Mouse (Mus musculus) erythroid progenitor cell, adult 5-6 weeks (primary cell): ENCODE results near the gene Nrp2. TPM values are rescaled to one million over a fixed set of nuclear protein-coding genes. Genes with fewer than 3 reads are reported as not detected.

Source experiments
- ATAC-seq: replicated peaks from 2 replicates; pipeline ENCODE4 v1.8.0; 2016; ENCODE audit warnings: moderate number of reproducible peaks, mild to moderate bottlenecking, moderate TSS enrichment, inconsistent platforms; ENCODE audit not compliant: poor library complexity, low FRiP score, severe bottlenecking
- total RNA-seq, 2 experiments: library from RNA; stranded (forward) in 1 of 2; stranded (reverse) in 1 of 2; fragments of 150-400 nt in 1 of 2; fragments of 186-747, 209-891 nt in 1 of 2; gene quantifications; 2 replicates each; pipeline versions ENCODE4 v1.2.3 to v1.2.4; 2015 to 2017; ENCODE audit warnings: low replicate concordance in 2 of 2

Nrp2 gene
- total RNA-seq, 2 experiments from 2014 or later: 1.7 to 2.7 TPM

DNA sequence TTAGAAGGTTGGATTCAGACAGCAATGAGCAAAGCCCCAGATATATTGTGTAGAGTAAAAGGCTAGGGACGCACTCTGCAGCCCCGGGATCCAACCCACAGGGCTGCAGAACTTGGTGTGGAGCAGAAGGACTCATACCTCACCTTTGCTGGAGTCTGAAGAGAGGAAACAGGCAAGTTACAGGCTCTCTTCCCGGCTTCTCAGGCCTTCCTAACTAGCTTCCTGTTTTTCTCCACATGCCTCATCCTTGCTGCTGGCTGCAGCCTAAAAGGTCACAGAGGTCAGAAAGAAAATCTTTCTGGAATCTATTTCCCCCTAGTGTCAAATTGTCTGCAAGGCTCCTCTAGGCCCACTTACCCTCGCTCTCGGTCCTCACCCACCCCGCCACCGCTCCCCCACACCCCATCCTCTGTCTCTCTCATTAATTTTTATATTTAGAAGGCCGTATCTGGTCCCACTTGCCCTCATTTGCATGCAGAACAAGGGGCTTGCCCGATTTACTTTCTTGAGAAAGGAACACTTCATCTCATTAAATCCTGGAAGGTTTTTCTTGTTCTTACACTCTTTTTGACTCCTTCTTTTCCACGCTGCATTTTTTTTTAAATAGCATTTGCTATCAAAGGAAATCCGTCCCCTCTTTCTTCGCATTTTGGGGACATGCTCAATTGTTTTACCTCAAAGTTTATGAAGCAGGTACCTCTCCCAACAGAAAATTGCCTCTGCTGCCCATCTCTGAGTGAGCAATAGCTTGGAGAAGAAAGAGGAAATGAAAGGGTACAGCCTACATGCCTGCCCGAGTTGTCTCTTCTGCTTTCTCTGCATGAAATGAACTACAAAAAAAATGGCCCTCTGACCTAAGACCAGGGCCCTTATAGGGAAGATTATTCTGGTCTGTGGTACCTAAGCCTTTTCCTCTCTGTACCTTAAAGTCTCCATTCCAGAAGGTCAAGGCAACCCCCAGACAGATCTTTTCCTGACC is 17.9 kb downstream of the Nrp2 start:
- ATAC-seq: no peak

DNA sequence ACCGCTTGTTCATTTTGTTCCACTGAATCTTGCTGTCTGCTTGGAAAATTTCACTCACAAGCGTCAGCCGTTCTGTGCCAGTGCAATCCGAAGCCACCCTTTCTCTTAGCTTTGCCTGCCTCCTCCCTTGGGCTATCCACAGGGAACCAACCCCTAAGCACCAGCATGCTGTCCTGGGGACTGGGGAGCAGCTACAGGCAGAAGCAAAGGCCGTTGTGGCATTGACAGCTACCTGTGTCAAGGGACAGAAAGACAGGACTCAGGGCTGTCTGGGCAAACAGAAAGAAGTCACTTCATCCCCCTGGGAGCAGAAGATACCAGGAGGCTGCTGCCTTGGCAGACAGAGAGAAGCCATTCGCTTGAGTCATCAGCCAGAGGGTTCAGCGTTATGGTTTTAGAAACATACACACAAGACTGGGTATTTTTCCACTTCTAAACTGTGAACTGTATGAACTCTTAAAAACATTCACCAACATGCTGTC is 18.7 kb downstream of the Nrp2 start:
- ATAC-seq: no peak

DNA sequence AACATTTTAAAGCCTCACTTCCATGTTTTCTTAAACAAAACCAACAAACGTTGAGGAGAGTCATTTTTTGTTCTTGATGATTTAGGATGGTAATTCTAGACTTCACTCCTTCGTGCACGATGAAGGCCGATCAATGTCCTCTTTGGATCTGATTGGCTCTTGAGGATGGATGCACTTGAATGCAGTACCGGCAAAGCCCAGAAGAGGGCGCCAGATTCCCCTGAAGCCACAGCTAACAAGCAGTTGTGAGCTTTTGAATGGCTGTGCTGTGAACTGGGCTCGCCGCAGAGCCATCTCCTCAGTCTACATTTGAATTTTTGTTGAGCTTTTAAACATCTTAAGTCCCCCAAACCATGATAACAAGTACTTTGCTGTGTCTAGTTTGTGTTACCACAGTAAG is 19.4 kb downstream of the Nrp2 start:
- no peak for ATAC-seq

DNA sequence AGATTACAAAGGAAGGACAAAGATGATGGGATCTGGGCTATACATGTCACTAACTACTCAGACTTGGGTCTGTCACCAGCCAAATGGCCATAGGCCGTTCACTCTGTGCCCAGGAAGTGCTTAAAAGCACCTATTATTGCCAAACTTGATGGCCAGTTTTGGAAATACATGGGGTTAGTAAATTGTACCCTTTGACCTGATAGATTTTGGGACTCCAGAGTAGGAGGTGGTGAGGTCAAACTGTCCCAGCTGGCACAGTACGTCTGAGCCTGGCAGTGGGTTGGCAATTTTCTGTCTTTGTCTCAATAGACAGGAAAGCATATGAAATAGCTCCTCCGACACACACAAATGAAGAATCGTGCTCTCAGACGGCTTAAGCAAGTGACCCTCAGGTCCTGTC is 20.8 kb downstream of the Nrp2 start:
- ATAC-seq: no peak

DNA sequence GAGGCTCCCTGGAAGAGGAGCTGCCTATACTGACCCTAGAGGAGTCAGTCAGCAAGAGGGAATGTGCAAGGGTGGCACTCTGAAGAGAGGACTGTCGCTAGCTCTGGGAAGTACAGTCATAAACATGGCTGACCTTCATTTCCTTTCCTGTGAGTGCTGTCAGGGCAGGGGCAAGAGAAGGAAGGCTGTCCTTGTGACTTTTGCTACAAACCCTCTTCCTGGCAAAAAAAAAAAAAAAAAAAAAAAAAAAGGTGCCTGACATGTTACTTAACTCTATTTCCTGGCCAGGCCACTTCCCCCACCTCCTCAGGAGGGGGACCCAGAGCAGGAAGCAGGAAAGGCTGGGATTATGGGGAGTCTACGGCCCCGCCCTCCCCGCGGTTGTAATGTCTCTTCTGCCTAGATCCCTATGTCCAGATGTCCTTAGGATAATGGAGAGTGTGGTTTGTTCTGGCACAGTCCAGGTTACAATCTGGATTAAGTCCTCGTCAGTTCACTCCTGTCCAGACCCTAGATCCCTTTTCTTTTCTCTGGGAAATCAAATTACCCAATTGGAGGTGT is 21.5 kb downstream of the Nrp2 start:
- ATAC-seq: no peak

DNA sequence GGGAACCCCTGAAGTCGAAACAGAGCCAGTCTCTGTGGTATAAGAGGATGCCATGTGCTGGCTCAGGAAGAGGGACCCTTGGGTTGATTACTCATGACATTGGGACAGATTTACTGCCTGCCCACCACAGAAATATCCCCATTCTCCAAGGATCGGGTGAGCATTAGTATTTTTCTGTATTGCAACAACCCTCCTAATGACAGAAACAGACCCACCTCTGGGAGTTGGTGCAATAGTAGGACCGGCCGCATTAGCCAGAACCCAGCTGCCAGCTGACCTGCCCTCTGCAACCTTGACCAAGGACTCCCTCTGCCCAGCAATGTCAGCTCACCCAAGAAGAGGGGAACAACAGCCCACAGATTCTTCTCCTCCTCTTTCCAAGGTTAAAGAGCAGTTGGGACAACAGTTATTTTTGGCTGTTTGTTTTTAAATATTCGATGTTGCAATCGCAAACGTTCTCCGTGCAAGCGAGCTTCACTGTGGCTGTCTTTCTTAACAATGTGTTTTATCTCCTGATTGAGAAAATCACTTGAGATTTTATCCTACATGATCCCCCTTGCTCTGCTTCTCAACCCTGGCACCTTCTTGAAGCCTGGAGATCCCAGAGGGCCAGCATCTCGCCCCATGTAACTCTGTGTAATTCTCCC is 22.1 kb downstream of the Nrp2 start:
- ATAC-seq: no peak

DNA sequence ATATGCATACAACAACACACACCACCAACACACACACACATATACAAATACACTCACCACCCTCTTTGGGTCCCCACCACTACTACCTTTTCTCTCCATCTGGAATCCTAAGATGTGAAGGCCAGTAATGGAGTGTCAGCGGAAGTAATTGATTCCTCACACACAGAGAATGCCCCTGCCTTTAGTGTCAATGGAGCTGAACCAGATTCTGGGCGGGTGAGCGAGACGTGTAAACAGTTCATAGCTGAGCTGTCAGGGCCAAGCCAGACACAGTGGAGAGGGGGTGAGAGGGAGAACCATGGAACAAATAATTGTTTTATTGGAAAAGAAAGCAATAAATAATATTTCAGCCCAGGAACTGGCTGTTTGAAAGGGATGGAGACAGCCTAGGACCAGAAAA is 24.1 kb downstream of the Nrp2 start:
- no peak for ATAC-seq

DNA sequence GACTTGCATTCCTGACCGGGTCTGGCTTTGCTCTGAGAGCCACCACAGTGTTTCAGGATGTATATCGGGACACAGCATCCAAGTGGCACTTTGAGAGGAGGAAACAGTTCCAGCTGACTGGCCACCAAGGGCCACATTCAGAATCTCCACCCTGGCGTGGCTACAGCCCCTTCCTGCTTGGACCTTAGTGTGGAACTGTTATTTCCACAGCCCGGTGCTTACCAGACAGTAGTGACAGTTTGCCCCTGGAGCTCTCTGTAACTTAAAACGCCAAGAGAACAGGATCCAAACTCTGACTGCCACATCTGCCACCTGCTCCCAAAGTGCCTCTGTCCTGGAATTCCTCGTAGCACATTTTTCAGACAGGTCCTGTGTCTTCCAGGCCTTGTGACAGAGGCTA is 25.3 kb downstream of the Nrp2 start:
- ATAC-seq: no peak

DNA sequence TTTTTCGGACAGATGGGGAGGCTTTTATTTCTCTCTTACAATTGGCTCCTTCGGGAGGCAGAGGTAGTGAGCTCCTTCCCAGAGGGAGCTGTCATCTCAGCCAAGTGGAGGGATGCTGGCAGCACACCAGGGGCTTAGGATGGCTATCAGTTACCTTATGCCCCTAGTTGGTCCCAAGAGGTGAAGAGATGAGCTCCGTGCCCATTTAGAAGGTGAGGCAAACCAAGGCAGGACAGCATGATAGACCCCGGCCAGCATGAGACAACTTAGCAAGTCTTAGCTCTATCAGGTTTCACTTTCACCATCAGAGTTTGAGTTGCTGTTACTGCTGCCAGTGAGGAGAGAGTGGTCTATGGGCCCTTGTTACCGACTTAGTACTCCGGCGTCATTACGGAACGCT is 25.8 kb downstream of the Nrp2 start:
- ATAC-seq: no peak

DNA sequence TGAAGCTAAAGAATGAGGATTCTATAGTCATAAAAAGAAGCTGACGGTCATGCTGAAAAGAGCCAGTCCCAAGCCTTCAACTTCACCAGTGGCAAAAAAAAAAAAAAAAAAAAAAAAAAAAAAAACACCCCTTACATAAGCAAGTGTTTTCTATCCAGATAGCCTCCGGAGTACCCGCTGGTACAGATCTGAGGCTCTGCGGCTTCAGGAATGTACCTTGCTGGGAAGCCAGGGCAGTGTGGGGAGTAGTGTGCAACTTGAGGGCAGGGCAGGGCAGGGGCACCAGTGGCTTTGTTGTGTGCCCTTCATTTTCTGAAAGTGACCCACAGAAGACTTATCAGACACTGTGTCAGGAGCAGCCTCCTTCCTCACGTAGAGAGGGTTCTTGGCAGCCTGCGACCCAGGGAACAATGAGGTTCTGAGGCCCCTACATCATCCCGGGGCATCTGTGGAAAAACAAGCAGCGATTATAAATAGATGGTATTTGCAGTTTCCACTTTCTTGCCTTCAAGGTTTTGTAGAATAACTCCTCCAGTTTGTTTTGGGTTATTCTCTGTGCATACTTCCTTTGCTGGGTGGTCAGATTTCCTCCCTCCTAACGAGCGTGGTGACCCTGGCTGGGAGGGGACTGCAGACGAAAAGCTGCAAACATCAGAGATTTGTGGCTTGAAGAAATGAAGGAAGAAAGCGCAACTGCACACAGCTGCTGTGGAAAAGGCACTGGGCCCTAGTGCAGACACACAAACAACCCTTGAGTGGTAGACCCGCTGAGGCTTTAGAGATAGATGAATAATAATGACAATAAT is 26.5 kb downstream of the Nrp2 start:
- ATAC-seq: no peak

DNA sequence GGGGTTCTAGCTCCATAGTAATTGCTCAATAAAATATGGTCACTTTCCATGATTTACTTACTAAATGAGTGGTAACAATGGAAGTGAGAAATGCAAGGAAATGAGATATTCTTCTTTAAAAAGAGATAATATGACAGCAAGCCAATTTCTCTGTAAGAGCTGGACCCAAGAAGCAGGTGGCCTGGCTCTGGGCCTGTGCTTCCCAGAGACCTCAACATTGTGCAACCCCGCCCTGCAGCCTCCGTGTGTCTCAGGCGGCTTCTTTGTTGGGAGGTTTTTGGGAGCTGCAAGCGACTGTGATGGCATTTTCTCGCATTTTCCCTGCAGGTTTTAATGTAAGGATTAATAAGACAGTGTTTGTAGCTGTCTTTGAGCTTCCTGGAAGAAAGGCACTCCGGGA is 29.0 kb downstream of the Nrp2 start:
- no peak for ATAC-seq

DNA sequence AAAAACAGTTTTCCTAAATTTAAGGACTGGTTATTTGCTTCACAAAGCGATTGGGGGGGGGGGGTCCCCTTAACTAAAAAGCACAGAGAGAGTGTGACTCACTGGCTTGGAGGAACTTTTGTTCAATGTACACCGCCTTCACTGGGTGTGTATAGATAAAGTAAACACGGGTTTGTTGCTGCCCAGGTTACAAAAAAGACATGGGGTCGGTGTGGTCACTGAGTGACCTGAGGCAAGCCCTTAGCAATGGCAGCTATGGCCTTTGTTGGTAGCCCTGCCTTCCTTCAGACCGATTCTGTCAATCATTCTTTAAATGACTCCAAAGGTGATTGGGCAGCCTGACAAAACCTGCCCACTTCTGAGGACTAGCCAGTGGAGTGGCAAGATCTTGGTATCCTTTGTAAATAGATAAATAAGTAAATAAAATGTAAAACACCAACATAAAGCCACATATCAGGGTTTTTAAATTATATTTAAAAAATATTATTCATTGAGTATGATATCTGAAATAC is 31.4 kb downstream of the Nrp2 start:
- ATAC-seq: no peak

DNA sequence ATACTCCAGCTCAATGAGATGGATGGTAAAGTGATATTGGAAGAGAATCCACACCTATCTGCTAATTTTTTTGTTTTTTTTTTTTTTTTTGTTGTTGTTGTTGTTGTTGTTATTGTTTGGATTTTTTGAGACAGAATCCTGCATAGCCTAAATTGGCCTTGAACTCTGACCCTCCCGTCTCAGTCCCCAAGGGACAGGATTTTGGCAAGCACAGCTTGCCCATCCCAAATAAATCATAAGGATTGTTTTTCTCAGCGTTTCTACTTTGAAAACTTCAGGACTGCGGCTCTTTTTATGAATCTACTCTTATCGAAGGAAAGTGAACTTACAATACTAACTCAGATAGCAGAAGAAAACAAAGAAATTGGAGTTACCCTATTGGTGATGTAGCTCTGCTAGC is 31.9 kb downstream of the Nrp2 start:
- no peak for ATAC-seq

DNA sequence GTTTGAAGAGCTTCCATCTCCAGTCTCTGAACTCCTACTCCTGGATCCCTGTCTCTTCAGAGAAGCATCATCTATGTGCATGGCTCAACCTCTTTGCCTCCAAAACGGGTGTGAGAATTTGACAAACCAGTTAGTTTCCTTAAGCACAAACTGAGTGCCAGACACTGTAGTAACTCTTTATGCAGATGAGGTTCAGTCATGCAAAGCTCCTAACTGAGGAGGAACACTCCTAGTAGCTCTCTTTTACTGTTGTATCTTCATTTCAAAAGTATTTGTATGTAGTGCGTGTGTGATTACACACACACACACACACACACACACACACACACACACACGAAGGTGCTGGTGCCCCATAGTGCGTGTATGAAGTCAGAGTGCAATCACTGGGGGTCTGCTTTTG is 32.8 kb downstream of the Nrp2 start:
- ATAC-seq: no peak

DNA sequence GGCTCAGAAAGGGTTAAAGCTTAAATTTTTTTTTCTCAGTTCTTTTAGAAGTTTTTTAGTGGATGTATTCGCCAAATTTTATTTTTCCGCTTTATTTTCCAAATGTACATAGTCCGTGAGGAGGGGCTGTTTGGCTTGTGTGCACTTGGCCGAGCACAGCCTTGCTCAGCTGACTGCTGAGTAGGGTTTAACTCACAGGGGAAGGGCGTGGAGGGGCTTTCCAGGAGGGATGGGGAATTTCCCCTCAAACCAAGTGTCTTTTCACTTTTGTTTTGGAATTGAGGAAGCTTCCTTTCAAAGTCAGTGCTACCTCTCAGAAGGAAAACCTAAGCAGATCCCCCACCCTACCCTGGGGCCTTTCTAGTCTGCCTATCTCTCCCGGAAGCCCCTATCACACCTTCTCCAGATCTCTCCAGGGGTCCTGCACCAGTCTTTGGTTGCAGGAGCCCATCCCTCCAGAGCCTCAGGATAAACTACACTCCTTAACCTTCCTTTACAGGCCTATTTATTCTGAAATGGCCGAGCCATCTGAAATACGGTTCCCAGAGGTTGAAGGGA is 33.4 kb downstream of the Nrp2 start:
- no peak for ATAC-seq

DNA sequence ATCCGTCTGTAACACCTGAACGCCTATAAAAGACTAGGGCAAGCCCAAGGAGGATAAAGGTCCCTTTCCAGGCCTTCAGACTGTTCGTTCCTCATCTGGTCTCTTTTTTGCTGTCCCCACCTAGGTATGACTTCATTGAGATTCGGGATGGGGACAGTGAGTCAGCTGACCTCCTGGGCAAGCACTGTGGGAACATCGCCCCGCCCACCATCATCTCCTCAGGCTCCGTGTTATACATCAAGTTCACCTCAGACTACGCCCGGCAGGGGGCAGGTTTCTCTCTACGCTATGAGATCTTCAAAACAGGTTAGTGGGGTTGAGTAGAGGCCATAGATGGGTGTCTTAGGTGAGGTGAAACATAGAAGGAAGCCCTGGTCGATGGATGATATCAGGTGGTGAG is 35.1 kb downstream of the Nrp2 start:
- no peak for ATAC-seq

DNA sequence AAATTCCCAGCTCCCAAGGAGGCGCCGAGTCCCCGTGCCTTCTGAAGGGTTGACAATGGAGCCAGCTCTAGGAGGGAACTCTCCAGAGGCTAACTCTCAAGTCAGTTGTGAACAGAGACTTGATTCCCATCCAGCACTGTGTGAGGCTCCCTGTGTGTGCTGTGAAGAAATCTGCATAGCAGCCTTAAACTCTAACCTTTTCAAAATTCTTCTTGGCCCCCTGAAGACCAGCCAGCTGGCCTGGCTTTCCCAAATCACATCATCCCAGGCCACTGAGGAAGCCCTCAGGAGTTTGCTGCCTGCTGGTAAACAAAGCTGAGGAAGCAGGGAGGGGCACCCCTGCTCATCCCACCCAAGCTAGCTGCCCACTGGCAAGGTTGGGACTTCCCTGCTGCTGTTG is 39.0 kb downstream of the Nrp2 start:
- ATAC-seq: no peak

DNA sequence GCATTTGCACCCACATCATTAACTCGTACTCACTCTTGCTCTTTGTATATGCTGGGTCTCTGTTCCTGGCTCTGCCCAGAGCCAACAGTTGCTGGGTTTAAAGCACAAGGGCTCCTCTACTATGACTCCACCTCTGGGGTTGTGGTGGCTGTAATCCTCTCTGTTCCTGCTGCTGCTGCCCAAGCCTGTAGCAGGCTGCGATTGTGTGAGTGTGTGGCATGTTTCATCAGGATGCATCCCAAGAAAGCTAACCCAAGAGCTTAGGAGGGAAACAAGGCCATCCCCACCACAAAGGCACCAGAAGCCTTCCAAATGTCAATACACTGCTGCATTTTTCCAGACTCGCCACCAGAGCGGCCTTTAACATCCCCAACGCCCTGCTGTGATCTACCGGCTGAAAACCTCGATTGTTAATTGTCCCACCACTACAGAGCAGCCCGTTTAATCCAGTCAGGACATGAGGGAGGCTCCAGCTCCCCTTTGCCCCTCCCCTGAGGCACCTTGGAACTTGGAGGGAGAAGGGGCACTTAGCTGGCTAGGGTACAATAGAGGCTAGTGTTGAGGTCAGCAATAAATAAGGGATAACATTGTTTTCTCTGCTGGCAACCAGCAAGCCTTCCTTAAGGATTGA is 40.1 kb downstream of the Nrp2 start:
- ATAC-seq: no peak

DNA sequence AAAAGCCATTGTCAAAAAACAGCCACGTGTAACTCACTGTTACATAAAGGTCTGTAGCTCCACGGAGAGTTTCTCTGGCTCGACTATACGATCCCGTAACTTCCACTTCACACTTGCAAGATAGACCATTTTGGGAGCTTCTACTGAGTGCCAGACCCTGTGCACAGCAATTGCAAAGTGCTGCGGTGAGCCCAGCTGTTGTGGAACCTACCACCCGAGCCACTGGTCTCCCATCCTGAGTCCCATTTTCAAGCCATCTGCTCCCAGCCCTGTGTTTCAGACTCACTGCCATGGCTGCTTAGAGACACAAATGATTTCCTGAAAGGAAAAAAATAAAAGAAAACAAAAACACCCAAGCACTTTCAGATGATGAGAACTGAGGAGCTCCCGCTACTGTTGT is 42.8 kb downstream of the Nrp2 start:
- ATAC-seq: no peak
